Mouse (Mus musculus): Measurements from ENCODE around the gene Olfr980.
"Not testable (repeated sequence)": the region's sequence is repeated elsewhere in the genome, so short reads cannot be mapped to it uniquely, and the experiment has no call there.

The Olfr980 gene

DNA sequence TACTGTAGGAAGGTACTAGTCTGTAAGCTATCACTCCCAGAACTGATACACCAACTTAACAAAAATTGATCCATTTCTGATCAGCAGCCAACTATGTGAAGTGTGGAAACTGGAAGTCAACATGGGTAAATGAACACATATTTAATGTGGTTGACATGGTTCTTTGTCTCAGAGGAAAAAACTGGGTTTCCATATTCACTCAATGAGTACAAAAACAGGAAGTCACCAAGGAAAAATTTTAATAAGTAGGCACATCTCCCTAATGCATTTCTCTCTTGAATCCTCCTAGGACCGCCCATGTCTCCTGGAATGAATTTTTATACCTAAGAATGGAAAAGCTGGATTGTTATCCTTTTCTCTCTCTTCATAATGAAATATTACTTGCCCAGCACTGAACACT lies at the start of gene Olfr980:
TSS of gene Olfr980 (minus strand) at position 101 of the 400 bp plus-strand sequence.
- no peak for DNase-seq (ENCODE audit: low read depth, low spot score)

DNA sequence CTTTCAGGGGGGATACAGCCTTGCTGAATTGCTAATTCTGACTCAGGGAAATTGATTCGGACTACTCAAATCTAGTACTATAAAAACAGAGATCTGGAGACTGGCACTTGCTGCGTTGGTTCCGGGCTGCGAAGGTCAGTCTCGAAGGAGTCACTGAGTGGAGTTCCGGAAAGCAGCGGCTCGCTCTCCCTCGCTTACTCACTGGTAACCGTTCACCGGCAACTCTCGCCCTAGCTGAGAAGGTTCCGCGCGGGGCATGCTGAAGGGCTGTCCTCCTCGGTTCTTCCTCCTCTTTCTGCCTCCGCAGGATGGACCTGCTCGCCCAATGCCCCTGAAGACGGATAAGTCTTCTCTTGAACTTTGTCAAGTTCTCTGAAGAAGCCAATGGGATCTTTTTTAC lies 40.8 kb upstream of the Olfr980 start:
- no peak for DNase-seq (ENCODE audit: low read depth, low spot score)

DNA sequence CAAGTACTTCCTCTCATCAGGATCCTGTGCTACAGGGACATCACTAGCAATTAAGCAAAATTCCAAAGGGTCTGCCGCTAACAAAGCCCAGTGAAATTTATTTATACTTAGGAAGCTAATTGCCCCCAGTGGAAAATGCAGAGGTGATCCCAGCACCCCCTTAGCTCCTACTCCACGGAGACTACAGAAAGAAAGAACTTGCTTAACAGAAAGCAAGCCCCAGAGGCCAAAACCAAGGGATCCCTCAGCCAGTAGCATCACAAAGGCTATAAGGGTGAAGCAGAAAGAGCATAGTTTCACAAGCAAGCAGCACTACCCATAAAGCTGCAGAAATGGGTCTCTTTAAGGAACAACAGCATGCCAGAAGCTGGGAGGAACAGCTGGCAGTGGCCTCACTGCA lies 11.8 kb upstream of the Olfr980 start, which contains the start of gene Olfr981:
TSS of gene Olfr981 (plus strand) at position 301 of the 400 bp plus-strand sequence.
- DNase-seq (ENCODE audit: low read depth, low spot score): no peak

DNA sequence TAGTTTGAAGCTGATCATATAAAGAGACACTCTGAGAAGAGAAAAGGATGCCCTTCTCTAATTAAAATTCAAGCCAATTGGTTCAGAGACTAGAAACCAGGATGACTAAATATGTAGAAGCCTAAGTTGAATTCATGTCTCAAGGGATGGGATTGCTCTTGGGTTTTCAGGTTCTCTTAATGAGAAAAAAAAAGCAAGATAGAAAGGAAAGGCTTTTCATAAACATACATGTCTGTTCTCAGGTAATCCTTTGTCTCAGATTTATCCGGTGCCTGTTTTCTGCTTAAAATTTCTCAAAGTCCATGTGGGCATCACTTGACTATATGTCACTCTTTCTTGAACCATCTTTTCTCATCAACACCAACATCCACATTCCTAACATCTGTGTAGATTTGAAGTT lies 6.0 kb downstream of the Olfr980 start, which contains the start of gene Olfr979:
TSS of gene Olfr979 (minus strand) at position 101 of the 400 bp plus-strand sequence.
- DNase-seq (ENCODE audit: low read depth, low spot score): no peak

DNA sequence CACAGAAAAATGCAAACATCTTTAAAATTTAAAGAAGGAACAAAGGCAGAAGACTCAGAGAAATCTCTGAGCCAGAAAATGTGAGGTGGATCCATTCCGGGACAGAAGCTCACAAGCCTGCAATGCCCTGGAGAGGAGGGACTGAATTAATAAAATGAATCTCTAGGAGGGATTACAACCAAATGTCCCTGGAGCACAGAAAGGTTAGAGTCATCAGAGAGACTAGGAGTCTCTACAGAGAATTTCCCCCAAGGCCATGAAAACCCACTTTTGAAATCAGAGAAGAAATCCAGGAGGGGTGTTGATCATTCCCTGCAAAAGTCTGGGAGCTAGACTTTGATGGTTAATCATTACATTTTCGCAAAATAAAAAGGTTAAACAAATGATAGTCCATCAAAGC lies 17.6 kb downstream of the Olfr980 start, which contains the start of gene Olfr978:
TSS of gene Olfr978 (plus strand) at position 301 of the 400 bp plus-strand sequence.
- no peak for DNase-seq (ENCODE audit: low read depth, low spot score)

DNA sequence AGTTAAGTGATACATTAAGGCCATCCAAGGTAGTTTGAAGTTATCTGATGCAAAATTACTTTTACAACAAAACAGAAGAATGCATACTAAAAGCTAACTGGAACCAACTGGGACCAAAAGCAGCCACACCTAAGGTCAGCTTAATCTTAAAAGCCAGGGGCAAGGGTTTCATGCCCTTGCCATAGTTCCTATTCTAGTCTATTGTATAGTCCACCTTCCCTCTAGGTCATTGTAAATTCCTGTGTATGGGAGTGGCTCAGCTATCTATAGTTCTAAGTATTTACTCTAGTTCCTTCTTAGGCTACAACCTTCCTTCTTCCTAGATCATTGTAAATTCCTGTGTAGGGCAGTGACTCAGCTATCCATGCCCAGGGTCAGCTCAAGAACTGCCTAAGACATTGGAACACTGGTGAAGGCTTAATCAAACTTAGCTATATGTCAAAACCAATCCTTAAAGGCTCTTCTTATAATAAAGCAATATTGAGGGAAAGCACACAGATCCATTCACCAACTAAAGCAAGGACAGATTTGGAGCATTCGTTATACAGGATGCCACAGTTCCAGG lies 32.7 kb downstream of the Olfr980 start:
- not testable (repeated sequence) for DNase-seq (ENCODE audit: low read depth, low spot score)

DNA sequence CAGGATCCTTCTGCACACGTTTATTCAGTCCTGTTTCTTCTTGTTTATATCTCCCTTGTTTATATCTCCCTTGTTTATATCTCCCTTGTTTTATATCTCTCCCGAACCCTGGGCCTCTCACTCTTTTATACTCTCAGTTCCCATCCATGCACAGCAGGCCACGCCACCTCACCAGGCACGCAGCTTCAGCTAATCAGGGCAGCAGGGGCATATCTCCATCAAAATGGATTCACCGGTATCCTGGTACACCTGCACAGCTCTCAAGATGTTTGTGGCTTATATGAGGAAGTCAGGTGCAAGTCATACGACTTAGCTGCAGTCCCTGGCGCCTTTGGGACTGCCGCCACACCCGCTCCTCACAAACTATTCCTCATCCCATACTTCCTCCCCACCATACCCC lies 48.3 kb downstream of the Olfr980 start, which contains the start of gene Olfr976:
TSS of gene Olfr976 (minus strand) at position 101 of the 400 bp plus-strand sequence.
- not testable (repeated sequence) for DNase-seq (ENCODE audit: low read depth, low spot score)
